Mouse (Mus musculus) testis, adult 2 months (tissue): Measurements from ENCODE around the gene Man1a2.

ENCODE experiments used
- CTCF ChIP-seq: fragments of 200-500 bp; IDR thresholded peaks from 2 replicates; pipeline ENCODE4 v1.5.1; 2012; ENCODE audit warnings: low read depth, mild to moderate bottlenecking, inconsistent platforms, low read length, moderate library complexity; ENCODE audit not compliant: control insufficient read depth, insufficient read depth, insufficient replicate concordance
- POLR2A ChIP-seq: fragments of 200-500 bp; IDR thresholded peaks from 2 replicates; pipeline ENCODE4 v1.6.1; 2012; ENCODE audit warnings: low read depth, mild to moderate bottlenecking, inconsistent platforms, low read length, moderate library complexity; ENCODE audit not compliant: control insufficient read depth

GRCm38 (mm10) chr3:100547913-100548292, 137.4 kb downstream of the Man1a2 start:
- no peak for TF ChIP-seq CTCF
- TF ChIP-seq POLR2A: no peak
